Mouse (Mus musculus): ENCODE results near the gene Acnat2. TPM values are rescaled to one million over a fixed set of nuclear protein-coding genes. Genes with fewer than 3 reads are reported as not detected.
"Not testable (repeated sequence)": the region's sequence is repeated elsewhere in the genome, so short reads cannot be mapped to it uniquely, and the experiment has no call there.

Acnat2 gene
- polyA plus RNA-seq, 1 experiment from 2014 or later, result not detected

DNA sequence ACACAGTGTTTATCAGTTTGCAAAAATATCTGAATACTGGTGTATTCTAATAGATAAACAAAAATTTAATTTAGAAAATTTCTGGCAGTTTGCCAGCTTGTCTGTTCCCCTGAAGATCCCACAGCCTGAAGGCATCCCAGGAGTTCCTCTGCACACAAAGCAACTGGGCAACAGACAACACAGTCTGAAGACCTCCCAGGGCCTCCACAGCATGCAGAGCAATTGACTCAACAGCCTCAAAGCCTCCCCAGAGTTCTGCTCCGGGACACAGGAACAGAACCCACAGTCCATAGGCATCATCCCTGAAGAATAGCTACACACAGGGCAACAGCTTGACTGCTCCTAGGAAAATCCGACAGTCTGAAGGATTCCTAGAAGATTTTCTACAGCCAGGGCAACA is 59.3 kb downstream of the Acnat2 start:
- no peak for TF ChIP-seq CTCF (IDR thresholded peaks at IDR 0.05)
- POLR2A ChIA-PET, result no interaction called here
- no peaks in the 10 kb centered on the region for H3K27me3 ChIP-seq
- DNase-seq (ENCODE audit: low read depth, low spot score) (no peak), ATAC-seq (no peak)
- in situ Hi-C loops (cut with MboI; ENCODE audit: low pct_unique_long_range_greater_than_20kb), result loop anchor here (10.0 kb wide), 1 partner anchor 66 kb away; no protein-coding TSS in a partner anchor
- CTCF ChIA-PET, result no interaction called here

DNA sequence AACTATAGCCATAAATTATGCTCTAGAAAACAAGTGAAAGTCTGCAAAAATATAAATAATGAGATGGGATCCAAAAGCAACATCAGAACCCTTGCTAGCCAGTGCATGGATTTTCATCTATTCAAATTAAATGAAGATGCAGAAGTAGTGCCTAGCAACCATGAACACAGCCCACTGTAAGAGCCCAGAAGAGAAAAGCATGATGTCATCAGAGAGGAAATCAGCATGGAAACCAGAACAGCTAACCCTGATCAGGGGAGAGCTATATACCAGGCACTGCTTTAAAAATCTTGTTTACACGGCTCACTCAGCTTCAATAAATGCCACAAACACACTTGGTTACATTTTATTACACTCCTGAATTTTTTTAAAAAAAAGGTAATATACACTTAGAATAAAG is 60.0 kb downstream of the Acnat2 start:
- in situ Hi-C loops (cut with MboI; ENCODE audit: low pct_unique_long_range_greater_than_20kb), result loop anchor here (10.0 kb wide), 1 partner anchor 67 kb away; no protein-coding TSS in a partner anchor
- DNase-seq (ENCODE audit: low read depth, low spot score); CTCF ChIA-PET; ATAC-seq; POLR2A ChIA-PET; H3K27me3 ChIP-seq: not testable (repeated sequence)

DNA sequence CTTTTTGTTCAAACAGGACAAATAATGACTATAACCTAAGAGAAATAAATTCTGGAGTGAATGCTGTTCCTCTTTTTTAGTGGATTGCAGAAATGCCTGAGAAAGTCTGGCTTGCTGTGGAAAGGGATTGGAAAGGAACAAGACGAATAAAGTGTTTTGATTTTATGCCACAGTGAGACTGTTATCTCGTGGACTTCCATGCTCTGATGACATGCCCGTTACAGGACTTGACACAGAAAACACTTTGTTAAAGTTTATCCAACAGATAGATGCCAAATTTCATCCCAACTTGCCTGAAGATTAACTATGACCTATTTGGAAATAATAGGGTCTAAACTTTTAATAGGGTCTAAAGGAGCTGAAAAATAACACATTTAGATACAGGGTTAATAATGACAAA is 67.9 kb downstream of the Acnat2 start:
- CTCF ChIA-PET; DNase-seq (ENCODE audit: low read depth, low spot score); POLR2A ChIA-PET: not testable (repeated sequence)

DNA sequence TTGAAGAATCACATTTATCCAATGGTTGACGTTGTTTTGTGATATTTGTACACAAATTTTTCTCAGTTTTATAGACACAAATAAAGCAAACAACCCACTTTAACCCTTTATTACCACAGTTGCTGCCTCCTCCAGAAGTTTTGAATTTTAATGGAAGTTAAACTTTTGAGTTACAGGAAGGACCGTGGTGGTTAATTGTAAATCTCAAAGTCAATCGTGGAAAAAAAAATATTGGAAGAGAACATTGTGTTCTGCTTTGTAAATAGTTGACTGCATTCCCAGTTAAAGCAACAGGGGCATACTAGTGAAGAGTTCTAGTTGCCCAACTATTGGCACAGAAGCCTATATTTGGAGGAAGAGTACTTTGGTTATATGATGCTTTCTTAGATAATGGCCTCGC is 70.0 kb downstream of the Acnat2 start:
- ATAC-seq; CTCF ChIA-PET; DNase-seq (ENCODE audit: low read depth, low spot score); POLR2A ChIA-PET; in situ Hi-C loops (cut with MboI; ENCODE audit: low pct_unique_long_range_greater_than_20kb); H3K27me3 ChIP-seq: not testable (repeated sequence)

More for the DNA sequence above, 67.9 kb downstream of the Acnat2 start:
- in situ Hi-C loops (cut with MboI; ENCODE audit: low pct_unique_long_range_greater_than_20kb), result loop anchor here (10.0 kb wide), 1 partner anchor 75 kb away; no protein-coding TSS in a partner anchor
- H3K27me3 ChIP-seq, ATAC-seq: not testable (repeated sequence)

Other genes with a start within 250 kb of the Acnat2 start
- gene Acnat1, start 65.8 kb upstream of the Acnat2 start, polyA plus RNA-seq (2021), result not detected
- not detected for gene Baat, start 98.4 kb upstream of the Acnat2 start, polyA plus RNA-seq (2021)
- 24.8 TPM for gene Mrpl50, start 112.9 kb upstream of the Acnat2 start, polyA plus RNA-seq (2021)
- gene Zfp189, start 113.0 kb upstream of the Acnat2 start, polyA plus RNA-seq (2021), result 9.5 TPM
- gene Aldob, start 141.4 kb upstream of the Acnat2 start, polyA plus RNA-seq (2021), result not detected
- gene Tmem246, start 189.7 kb upstream of the Acnat2 start, polyA plus RNA-seq (2021), result not detected
- gene Rnf20, start 223.9 kb upstream of the Acnat2 start, polyA plus RNA-seq (2021), result 30.5 TPM